8 mouse cellular contexts compared by ENCODE assay signal in the genomic region with DNA sequence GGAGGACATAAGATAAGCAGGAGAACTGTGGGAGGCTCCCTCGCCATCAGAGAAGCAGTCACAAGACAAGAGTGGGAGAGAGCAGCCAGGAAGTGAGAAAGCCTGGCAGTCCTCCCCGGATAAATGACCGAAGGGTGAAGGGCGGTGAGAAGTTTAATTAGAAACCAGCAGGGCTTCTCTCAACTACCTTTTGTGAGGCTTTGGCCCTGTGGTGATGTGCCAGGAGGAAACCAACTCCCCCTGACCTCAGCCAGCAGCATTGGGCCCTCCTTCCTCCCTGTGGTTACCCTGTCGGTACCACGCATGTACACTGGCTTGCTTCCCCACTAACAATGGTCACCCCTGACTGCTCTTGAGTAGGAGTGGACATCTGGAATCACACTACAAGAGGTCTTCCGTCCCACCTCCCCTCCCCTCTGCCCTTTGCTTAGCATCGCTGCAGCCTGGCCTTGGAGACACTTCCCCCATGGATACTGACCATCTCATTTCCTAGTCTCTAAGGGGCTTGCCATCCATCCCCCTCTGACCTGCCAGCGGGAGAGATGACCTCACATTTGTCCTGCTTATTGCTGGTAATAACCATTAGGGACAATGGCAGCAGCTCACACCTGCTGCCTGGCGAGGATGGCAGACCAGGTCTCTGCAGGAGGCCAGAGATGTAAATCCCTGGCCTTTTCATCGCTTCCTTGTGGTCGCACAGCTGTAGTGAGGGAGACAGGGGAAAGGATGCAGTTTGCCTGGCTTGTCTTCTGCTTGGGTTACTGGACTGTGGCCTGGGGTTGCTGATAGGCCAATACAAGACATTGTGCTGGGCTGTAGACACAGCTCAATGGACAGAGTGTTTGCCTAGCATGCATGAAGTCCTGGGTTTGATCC.
A peak's percentile ranks its signal among the peaks of the same experiment; 100 is the strongest.
DNase-seq lines count a peak whose midpoint lies in the region; ATAC-seq lines count a peak whose summit lies in the region.
"Had no signal": no experiment of that assay in that cellular context is flagged by ENCODE, and none has a peak within 500 bp of the region (broad histone marks: within the 10 kb centered on the region; RNA-seq: fewer than 3 reads in every experiment).

No protein-coding gene starts in this region.

- no peaks in the 10 kb centered on the region for H3K36me3 ChIP-seq in forebrain, embryonic 11.5 days (ENCODE audit: control insufficient read depth, insufficient read depth, low read length)
- no peaks in the 10 kb centered on the region for H3K36me3 ChIP-seq in kidney, embryonic 16.5 days (ENCODE audit: insufficient read depth, low read length)
- H3K36me3 ChIP-seq in neural tube, embryonic 12.5 days = no peaks in the 10 kb centered on the region

- H3K9me3 ChIP-seq in forebrain, embryonic 11.5 days (ENCODE audit: control insufficient read depth, low read length) = no peaks in the 10 kb centered on the region
- no peaks in the 10 kb centered on the region for H3K9me3 ChIP-seq in kidney, embryonic 16.5 days (ENCODE audit: low read length)
- no peaks in the 10 kb centered on the region for H3K9me3 ChIP-seq in neural tube, embryonic 12.5 days

- 13% methylated on average over 12 of the region's 12 CpGs for WGBS in forebrain, embryonic 11.5 days
- WGBS in kidney, embryonic 16.5 days = 23% methylated on average over 12 of the region's 12 CpGs
- 9% methylated on average over 12 of the region's 12 CpGs for WGBS in neural tube, embryonic 12.5 days

- peaks cover 12% of the 10 kb centered on the region; the same call in 1 of the 2 replicates for H3K27me3 ChIP-seq in forebrain, embryonic 11.5 days (ENCODE audit: control insufficient read depth, insufficient read depth, low read length)
- 0 out of 2 replicates have a peak, but pooled peaks cover 6% of the 10 kb centered on the region for H3K27me3 ChIP-seq in kidney, embryonic 16.5 days (ENCODE audit: insufficient read depth, low read length)
- H3K27me3 ChIP-seq in neural tube, embryonic 12.5 days (replicated peaks) = peaks cover 30% of the 10 kb centered on the region

- no peak overlapping the region for H3K4me2 ChIP-seq in forebrain, embryonic 11.5 days (ENCODE audit: low read depth, low read length, severe bottlenecking)
- 0 out of 2 replicates have a peak overlapping the region, but pooled peaks have one; percentile 5 for H3K4me2 ChIP-seq in kidney, embryonic 16.5 days (replicated peaks; ENCODE audit: low read depth, low read length)
- H3K4me2 ChIP-seq in neural tube, embryonic 12.5 days (replicated peaks) = peak overlapping the region; percentile 49

- ATAC-seq in forebrain, embryonic 11.5 days (replicated peaks; ENCODE audit: low FRiP score) = 0 out of 2 replicates have a peak, but pooled peaks have one; percentile 31
- ATAC-seq in kidney, embryonic 16.5 days (ENCODE audit: low FRiP score, low TSS enrichment) = peak; percentile 80
- ATAC-seq in neural tube, embryonic 12.5 days (ENCODE audit: low FRiP score, low read depth) = no peak

- DNase-seq in forebrain, embryonic 11.5 days (ENCODE audit: low spot score) = peak; percentile 59
- DNase-seq in heart, postnatal 10 days = peak; percentile 41 to 54
- no peak for DNase-seq in cerebellum, adult 18-20 months
- no peak for DNase-seq in layer of hippocampus, postnatal 36 days
- no peak for DNase-seq in left cerebral cortex, postnatal 36 days (ENCODE audit: low spot score in 2 of 2)
- DNase-seq: lung, postnatal 14 days had no signal

- H3K9ac ChIP-seq in forebrain, embryonic 11.5 days (ENCODE audit: low read length) = no peak overlapping the region
- no peak overlapping the region for H3K9ac ChIP-seq in kidney, embryonic 16.5 days (replicated peaks; ENCODE audit: low read length)
- H3K9ac ChIP-seq in neural tube, embryonic 12.5 days = no peak overlapping the region

- peak overlapping the region; percentile 5; the same call in 1 of the 2 replicates for H3K27ac ChIP-seq in forebrain, embryonic 11.5 days (ENCODE audit: low read depth, low read length)
- H3K27ac ChIP-seq in kidney, embryonic 16.5 days (ENCODE audit: low read length) = peak overlapping the region; percentile 41
- peak overlapping the region; percentile 29; the same call in 1 of the 2 replicates for H3K27ac ChIP-seq in neural tube, embryonic 12.5 days

- peaks cover 18% of the 10 kb centered on the region; the same call in 1 of the 2 replicates for H3K4me1 ChIP-seq in forebrain, embryonic 11.5 days (replicated peaks; ENCODE audit: control insufficient read depth, insufficient read depth, low read length)
- peaks cover 49% of the 10 kb centered on the region for H3K4me1 ChIP-seq in kidney, embryonic 16.5 days (ENCODE audit: insufficient read depth, low read length)
- peaks cover 68% of the 10 kb centered on the region for H3K4me1 ChIP-seq in neural tube, embryonic 12.5 days

- H3K4me3 ChIP-seq in forebrain, embryonic 11.5 days (ENCODE audit: low read depth, low read length) = no peak overlapping the region
- no peak overlapping the region for H3K4me3 ChIP-seq in kidney, embryonic 16.5 days (ENCODE audit: low read length)
- no peak overlapping the region for H3K4me3 ChIP-seq in neural tube, embryonic 12.5 days

- intact Hi-C loops in heart, postnatal 10 days (cut with DNase I) = loop anchor here (5.0 kb wide), 1 partner anchor 47 kb away; no protein-coding TSS in a partner anchor
- intact Hi-C loops in left cerebral cortex, postnatal 36 days (cut with DNase I) = no loop called here

Comparison
In these comparisons a context has a peak if more than half of its experiments do, and no peak if none do; other contexts are left out.
1. DNase-seq: peak in forebrain, embryonic 11.5 days (single experiment) and heart, postnatal 10 days (2 of 2); none in cerebellum, adult 18-20 months (0 of 2), layer of hippocampus, postnatal 36 days (0 of 2) and left cerebral cortex, postnatal 36 days (0 of 2).
2. Peak in every context shown above with its lines, with median percentiles within 50 percentile points of each other: H3K27ac ChIP-seq.